Mouse (Mus musculus): ENCODE data around the gene Dnaaf2. TPM values are rescaled to one million over a fixed set of nuclear protein-coding genes. Genes with fewer than 3 reads are reported as not detected.

Gene Dnaaf2
- total RNA-seq, 2 experiments from 2014 or later, result 1.7 to 2.1 TPM

GRCm38 (mm10) chr12:69198985-69199384 is 756 bp upstream of the Dnaaf2 start:
- no peak for DNase-seq

GRCm38 (mm10) chr12:69197378-69198163 is 658 bp downstream of the Dnaaf2 start:
- DNase-seq, result peak; percentile 76

GRCm38 (mm10) chr12:69196444-69197377 is 1.5 kb downstream of the Dnaaf2 start, which contains the start of gene Gm49383:
Gene Gm49383, minus strand, starts transcription at chr12:69197104.
- peak; percentile 82 for DNase-seq

- DNase-seq, result no peak
These were observed 5.6 kb downstream of the Dnaaf2 start for GRCm38 (mm10) chr12:69192637-69193036.

- no peak for DNase-seq
These were observed 6.8 kb downstream of the Dnaaf2 start for GRCm38 (mm10) chr12:69191396-69191795.

GRCm38 (mm10) chr12:69190522-69190921 is 7.7 kb downstream of the Dnaaf2 start:
- no peak for DNase-seq

GRCm38 (mm10) chr12:69190074-69190473 is 8.2 kb downstream of the Dnaaf2 start:
- DNase-seq, result no peak

- DNase-seq, result peak; percentile 18
These were observed 11.3 kb downstream of the Dnaaf2 start for GRCm38 (mm10) chr12:69186811-69187471.

- DNase-seq, result peak; percentile 9
These were observed 12.9 kb downstream of the Dnaaf2 start for GRCm38 (mm10) chr12:69185371-69185770.

GRCm38 (mm10) chr12:69184342-69185295 is 13.6 kb downstream of the Dnaaf2 start:
- peak; percentile 73 for DNase-seq

- DNase-seq, result peak; percentile 99
These were observed 14.5 kb downstream of the Dnaaf2 start, which contains the start of the genes Rpl36al and Mgat2 for GRCm38 (mm10) chr12:69183583-69184308. Gene Rpl36al, minus strand, starts transcription at chr12:69184083. Gene Mgat2, plus strand, starts transcription at chr12:69184157.

GRCm38 (mm10) chr12:69181800-69182199 is 16.4 kb downstream of the Dnaaf2 start:
- DNase-seq, result no peak

GRCm38 (mm10) chr12:69179371-69179770 is 18.9 kb downstream of the Dnaaf2 start:
- DNase-seq, result no peak

- no peak for DNase-seq
These were observed 20.7 kb downstream of the Dnaaf2 start for GRCm38 (mm10) chr12:69177526-69177925.

- no peak for DNase-seq
These were observed 22.3 kb downstream of the Dnaaf2 start for GRCm38 (mm10) chr12:69175975-69176374.

GRCm38 (mm10) chr12:69171307-69171706 is 26.9 kb downstream of the Dnaaf2 start:
- no peak for DNase-seq

GRCm38 (mm10) chr12:69168461-69169106 is 29.6 kb downstream of the Dnaaf2 start, which contains the start of gene Lrr1:
Gene Lrr1, plus strand, starts transcription at chr12:69168814.
- peak; percentile 88 for DNase-seq

GRCm38 (mm10) chr12:69167656-69168460 is 30.4 kb downstream of the Dnaaf2 start:
- DNase-seq, result no peak
